Mouse (Mus musculus) kidney, embryonic 16.5 days (tissue): ENCODE data around the gene Erc2. TPM values are rescaled to one million over a fixed set of nuclear protein-coding genes. Genes with fewer than 3 reads are reported as not detected.
A peak's percentile ranks its signal among the peaks of the same experiment; 100 is the strongest.

Experiments used
- ATAC-seq: fragments of 200-750 bp; cut with Nextera tagmentation; 2 replicates; pipeline ENCODE4 v1.8.0; 2017; ENCODE audit warnings: moderate TSS enrichment; ENCODE audit not compliant: low FRiP score, low TSS enrichment
- H3K27ac ChIP-seq: fragments of 300-500 bp; sonication (generic); 2 replicates; pipeline ENCODE4 v1.5.1; 2014; ENCODE audit warnings: low read length
- H3K27me3 ChIP-seq: fragments of 300-500 bp; sonication (generic); 2 replicates; pipeline ENCODE4 v1.6.1; 2014; ENCODE audit warnings: low read length, control low read depth, mixed read lengths; ENCODE audit not compliant: insufficient read depth
- H3K36me3 ChIP-seq: fragments of 300-500 bp; sonication (generic); 2 replicates; pipeline ENCODE4 v1.6.1; 2014; ENCODE audit warnings: low read length, control low read depth, mixed read lengths; ENCODE audit not compliant: insufficient read depth
- H3K4me1 ChIP-seq: fragments of 300-500 bp; sonication (generic); 2 replicates; pipeline ENCODE4 v1.6.1; 2014; ENCODE audit warnings: low read length, control low read depth, mixed read lengths; ENCODE audit not compliant: insufficient read depth
- H3K4me2 ChIP-seq: fragments of 300-500 bp; sonication (generic); replicated peaks from 2 replicates; pipeline ENCODE4 v1.6.1; 2014; ENCODE audit warnings: low read depth, low read length
- H3K4me3 ChIP-seq: fragments of 300-500 bp; sonication (generic); 2 replicates; pipeline ENCODE4 v1.5.1; 2014; ENCODE audit warnings: mild to moderate bottlenecking, low read length
- H3K9ac ChIP-seq: fragments of 300-500 bp; sonication (generic); replicated peaks from 2 replicates; pipeline ENCODE4 v1.6.1; 2014; ENCODE audit warnings: low read length
- H3K9me3 ChIP-seq: fragments of 300-500 bp; sonication (generic); 2 replicates; pipeline ENCODE4 v1.6.1; 2016; ENCODE audit warnings: low read length, control low read depth
- WGBS: fragments of 180-500 bp; shearing (Covaris S2); extraction: QIAGEN DNeasy Blood & Tissue Kit; methylation state at CpG from one replicate; pipeline ENCODE4 v1.1.7; 2014; 5-methylcytosine and 5-hydroxymethylcytosine counted together
- polyA plus RNA-seq: library from polyadenylated mRNA; unstranded; fragments of >200 nt; fragmentation: Nextera tagmentation; extraction: Ambion mirVana; gene quantifications from 2 replicates; pipeline ENCODE4 v1.2.1, GENCODE M21; 2015

Gene Erc2
- polyA plus RNA-seq, 1 experiment from 2014 or later: 4.9 TPM

- Histone ChIP-seq H3K27me3 (no peaks in the 10 kb centered on the region), H3K27ac (no peak overlapping the region), H3K4me2 (no peak overlapping the region), H3K36me3 (no peaks in the 10 kb centered on the region), H3K9ac (no peak overlapping the region), H3K4me3 (no peak overlapping the region), H3K4me1 (no peaks in the 10 kb centered on the region), H3K9me3 (no peaks in the 10 kb centered on the region)
- WGBS: 83% methylated on average over 5 of the region's 5 CpGs
- no peak for ATAC-seq
These were observed 363.0 kb downstream of the Erc2 start for GRCm38 (mm10) chr14:27985201-27985600.

- 88% methylated on average over 1 of the region's 1 CpGs for WGBS
- Histone ChIP-seq H3K36me3 (no peaks in the 10 kb centered on the region), H3K4me2 (no peak overlapping the region), H3K4me1 (no peaks in the 10 kb centered on the region), H3K27ac (no peak overlapping the region), H3K27me3 (no peaks in the 10 kb centered on the region), H3K4me3 (no peak overlapping the region), H3K9ac (no peak overlapping the region), H3K9me3 (no peaks in the 10 kb centered on the region)
- ATAC-seq: no peak
These were observed 365.2 kb downstream of the Erc2 start for GRCm38 (mm10) chr14:27987422-27987821.

- Histone ChIP-seq H3K4me2 (no peak overlapping the region), H3K9me3 (no peaks in the 10 kb centered on the region), H3K36me3 (no peaks in the 10 kb centered on the region), H3K4me3 (no peak overlapping the region), H3K27ac (no peak overlapping the region), H3K9ac (no peak overlapping the region), H3K4me1 (no peaks in the 10 kb centered on the region), H3K27me3 (no peaks in the 10 kb centered on the region)
- ATAC-seq: no peak
- WGBS: 54% methylated on average over 3 of the region's 3 CpGs
These were observed 376.3 kb downstream of the Erc2 start for GRCm38 (mm10) chr14:27998551-27998950.

- no peak overlapping the region for H3K4me2 ChIP-seq
- WGBS: 38% methylated on average over 4 of the region's 4 CpGs
- no peak for ATAC-seq
- H3K27me3 ChIP-seq: no peaks in the 10 kb centered on the region
- no peak overlapping the region for H3K27ac ChIP-seq
- H3K9ac ChIP-seq: no peak overlapping the region
- H3K9me3 ChIP-seq: no peaks in the 10 kb centered on the region
- H3K4me3 ChIP-seq: no peak overlapping the region
- no peaks in the 10 kb centered on the region for H3K36me3 ChIP-seq
- H3K4me1 ChIP-seq: no peaks in the 10 kb centered on the region
These were observed 381.8 kb downstream of the Erc2 start for GRCm38 (mm10) chr14:28004023-28004422.

- Histone ChIP-seq H3K9me3 (no peaks in the 10 kb centered on the region), H3K4me1 (no peaks in the 10 kb centered on the region), H3K4me3 (no peak overlapping the region), H3K27ac (no peak overlapping the region), H3K9ac (no peak overlapping the region), H3K36me3 (no peaks in the 10 kb centered on the region), H3K4me2 (no peak overlapping the region), H3K27me3 (no peaks in the 10 kb centered on the region)
- ATAC-seq: no peak
- WGBS: 79% methylated on average over 10 of the region's 10 CpGs
These were observed 388.5 kb downstream of the Erc2 start for GRCm38 (mm10) chr14:28010536-28011280.

GRCm38 (mm10) chr14:28023199-28023598, 401.0 kb downstream of the Erc2 start:
- Histone ChIP-seq H3K9ac (no peak overlapping the region), H3K27ac (no peak overlapping the region), H3K9me3 (no peaks in the 10 kb centered on the region)

GRCm38 (mm10) chr14:28030870-28031269, 408.6 kb downstream of the Erc2 start:
- 58% methylated on average over 1 of the region's 1 CpGs for WGBS
- no peak overlapping the region for H3K4me2 ChIP-seq
- no peaks in the 10 kb centered on the region for H3K4me1 ChIP-seq
- no peak overlapping the region for H3K27ac ChIP-seq
- no peaks in the 10 kb centered on the region for H3K9me3 ChIP-seq
- no peak overlapping the region for H3K9ac ChIP-seq
- no peaks in the 10 kb centered on the region for H3K36me3 ChIP-seq
- H3K4me3 ChIP-seq: no peak overlapping the region
- H3K27me3 ChIP-seq: no peaks in the 10 kb centered on the region
- no peak for ATAC-seq

More at GRCm38 (mm10) chr14:28023199-28023598, 401.0 kb downstream of the Erc2 start:
- Histone ChIP-seq H3K4me3 (no peak overlapping the region), H3K27me3 (no peaks in the 10 kb centered on the region), H3K4me1 (no peaks in the 10 kb centered on the region), H3K4me2 (no peak overlapping the region), H3K36me3 (no peaks in the 10 kb centered on the region)
- no peak for ATAC-seq
- WGBS: 88% methylated on average over 6 of the region's 6 CpGs

- H3K4me3 ChIP-seq: no peak overlapping the region
- H3K4me2 ChIP-seq: no peak overlapping the region
- ATAC-seq: no peak
- WGBS: 73% methylated on average over 2 of the region's 2 CpGs
- H3K36me3 ChIP-seq: no peaks in the 10 kb centered on the region
- H3K27ac ChIP-seq: no peak overlapping the region
- no peaks in the 10 kb centered on the region for H3K4me1 ChIP-seq
- H3K9ac ChIP-seq: no peak overlapping the region
- no peaks in the 10 kb centered on the region for H3K9me3 ChIP-seq
- no peaks in the 10 kb centered on the region for H3K27me3 ChIP-seq
These were observed 412.8 kb downstream of the Erc2 start for GRCm38 (mm10) chr14:28035013-28035412.

GRCm38 (mm10) chr14:28043095-28043494, 420.9 kb downstream of the Erc2 start:
- no peaks in the 10 kb centered on the region for H3K9me3 ChIP-seq
- WGBS: 50% methylated on average over 4 of the region's 4 CpGs
- H3K27me3 ChIP-seq: no peaks in the 10 kb centered on the region
- peak; percentile 77 for ATAC-seq
- H3K36me3 ChIP-seq: no peaks in the 10 kb centered on the region
- H3K27ac ChIP-seq: peak overlapping the region; percentile 65; the same call in 1 of the 2 replicates
- H3K4me1 ChIP-seq: 0 out of 2 replicates have a peak, but pooled peaks cover 7% of the 10 kb centered on the region
- no peak overlapping the region for H3K9ac ChIP-seq
- no peak overlapping the region for H3K4me3 ChIP-seq
- H3K4me2 ChIP-seq: no peak overlapping the region

- ATAC-seq: no peak
- Histone ChIP-seq H3K4me2 (no peak overlapping the region), H3K4me1 (peaks cover 11% of the 10 kb centered on the region; the same call in 1 of the 2 replicates), H3K36me3 (no peaks in the 10 kb centered on the region), H3K27ac (no peak overlapping the region), H3K9ac (no peak overlapping the region), H3K27me3 (no peaks in the 10 kb centered on the region), H3K9me3 (no peaks in the 10 kb centered on the region), H3K4me3 (no peak overlapping the region)
- WGBS: 35% methylated on average over 5 of the region's 5 CpGs
These were observed 429.4 kb downstream of the Erc2 start for GRCm38 (mm10) chr14:28051646-28052045.
